Mouse (Mus musculus) lung, postnatal 0 days (tissue): ENCODE measurements around the gene Tktl1. TPM values are rescaled to one million over a fixed set of nuclear protein-coding genes. Genes with fewer than 3 reads are reported as not detected.
"Not testable (repeated sequence)": the region's sequence is repeated elsewhere in the genome, so short reads cannot be mapped to it uniquely, and the experiment has no call there.

Experiments
- ATAC-seq: fragments of 200-750 bp; cut with Nextera tagmentation; 2 replicates; pipeline ENCODE4 v1.8.0; 2017; ENCODE audit warnings: moderate library complexity
- DNase-seq: peaks from one replicate; pipeline ENCODE4 v3.0.0-alpha.2; 2016; ENCODE audit warnings: low spot score
- H3K27ac ChIP-seq: fragments of 300-500 bp; sonication (generic); 2 replicates; pipeline ENCODE4 v1.5.1; 2014; ENCODE audit warnings: antibody characterized with exemption, mild to moderate bottlenecking, low read length, mixed read lengths
- H3K27me3 ChIP-seq: fragments of 300-500 bp; sonication (generic); replicated peaks from 2 replicates; pipeline ENCODE4 v1.6.1; 2014; ENCODE audit warnings: low read length, mixed read lengths; ENCODE audit not compliant: insufficient read depth
- H3K36me3 ChIP-seq: fragments of 300-500 bp; sonication (generic); 2 replicates; pipeline ENCODE4 v1.6.1; 2014; ENCODE audit warnings: low read length, mixed read lengths; ENCODE audit not compliant: insufficient read depth
- H3K4me1 ChIP-seq: fragments of 300-500 bp; sonication (generic); 2 replicates; pipeline ENCODE4 v1.6.1; 2014; ENCODE audit warnings: antibody characterized with exemption, low read depth, low read length, mixed read lengths; ENCODE audit not compliant: insufficient read depth
- H3K4me2 ChIP-seq: fragments of 300-500 bp; sonication (generic); replicated peaks from 2 replicates; pipeline ENCODE4 v1.6.1; 2014; ENCODE audit warnings: low read depth, mild to moderate bottlenecking, low read length, moderate library complexity, mixed read lengths
- H3K4me3 ChIP-seq: fragments of 300-500 bp; sonication (generic); 2 replicates; pipeline ENCODE4 v1.5.1; 2014; ENCODE audit warnings: low read depth, low read length
- H3K9ac ChIP-seq: fragments of 300-500 bp; sonication (generic); replicated peaks from 2 replicates; pipeline ENCODE4 v1.6.1; 2014; ENCODE audit warnings: low read depth, mild to moderate bottlenecking
- H3K9me3 ChIP-seq: fragments of 300-500 bp; sonication (generic); 2 replicates; pipeline ENCODE4 v1.6.1; 2016; ENCODE audit warnings: low read length, mixed read lengths
- CTCF ChIP-seq: IDR thresholded peaks from 2 replicates; pipeline ENCODE4 v1.5.1; 2016; ENCODE audit warnings: antibody characterized with exemption, mild to moderate bottlenecking
- EP300 ChIP-seq: IDR thresholded peaks from 2 replicates; pipeline ENCODE4 v1.6.1; 2016; ENCODE audit warnings: antibody characterized with exemption, mild to moderate bottlenecking, control low read depth
- WGBS: fragments of 180-500 bp; shearing (Covaris S2); extraction: QIAGEN DNeasy Blood & Tissue Kit; methylation state at CpG from one replicate; pipeline ENCODE4 v1.1.7; 2014; 5-methylcytosine and 5-hydroxymethylcytosine counted together
- polyA plus RNA-seq: library from polyadenylated mRNA; unstranded; fragments of >200 nt; fragmentation: Nextera tagmentation; extraction: Ambion mirVana; gene quantifications from 2 replicates; pipeline ENCODE4 v1.2.1, GENCODE M21; 2015

The Tktl1 gene
- not detected in 2 replicates for polyA plus RNA-seq

- TF ChIP-seq EP300, result no peak
- H3K36me3 ChIP-seq, result no peaks in the 10 kb centered on the region
- no peaks in the 10 kb centered on the region for H3K27me3 ChIP-seq
- DNase-seq (no peak), ATAC-seq (no peak)
- WGBS, result 84% methylated on average over 17 of the region's 17 CpGs
- no peak within 1 kb of the TSS for H3K4me2 ChIP-seq
- no peak within 1 kb of the TSS for H3K4me3 ChIP-seq
- H3K27ac ChIP-seq, result no peak within 1 kb of the TSS
- H3K9me3 ChIP-seq, result no peaks in the 10 kb centered on the region
- H3K4me1 ChIP-seq, result no peaks in the 10 kb centered on the region
- no peak within 1 kb of the TSS for H3K9ac ChIP-seq
Observed at GRCm38 (mm10) chrX:74176959-74177358, at the start of gene Tktl1. TSS of gene Tktl1 (plus strand) at chrX:74177259.

GRCm38 (mm10) chrX:74135263-74135662 is 41.8 kb upstream of the Tktl1 start, which contains the start of gene Mecp2:
TSS of gene Mecp2 (minus strand) at chrX:74135363.
- DNase-seq, H3K4me1 ChIP-seq, H3K27ac ChIP-seq, H3K4me3 ChIP-seq, H3K27me3 ChIP-seq, H3K36me3 ChIP-seq, ATAC-seq, H3K4me2 ChIP-seq, H3K9me3 ChIP-seq, H3K9ac ChIP-seq: not testable (repeated sequence)
- WGBS, result 29% methylated on average over 1 of the region's 1 CpGs

- Histone ChIP-seq H3K4me2 (no peak within 1 kb of the TSS), H3K4me1 (no peaks in the 10 kb centered on the region), H3K9ac (no peak within 1 kb of the TSS), H3K27me3 (no peaks in the 10 kb centered on the region), H3K9me3 (no peaks in the 10 kb centered on the region), H3K27ac (no peak within 1 kb of the TSS), H3K36me3 (no peaks in the 10 kb centered on the region), H3K4me3 (no peak within 1 kb of the TSS)
- no peak for DNase-seq
- 92% methylated on average over 1 of the region's 1 CpGs for WGBS
- no peak for ATAC-seq
- TF ChIP-seq EP300 (no peak), CTCF (no peak)
Observed at GRCm38 (mm10) chrX:74167738-74168137, 9.3 kb upstream of the Tktl1 start, which contains the start of gene Tex28. TSS of gene Tex28 (minus strand) at chrX:74167838.

- Histone ChIP-seq H3K9ac (no peak overlapping the region), H3K4me2 (no peak overlapping the region), H3K36me3 (no peaks in the 10 kb centered on the region), H3K27ac (no peak overlapping the region), H3K27me3 (no peaks in the 10 kb centered on the region), H3K9me3 (no peaks in the 10 kb centered on the region), H3K4me3 (no peak overlapping the region), H3K4me1 (no peaks in the 10 kb centered on the region)
- 81% methylated on average over 2 of the region's 2 CpGs for WGBS
- no peak for DNase-seq
- ATAC-seq, result no peak
- TF ChIP-seq CTCF (no peak), EP300 (no peak)
Observed at GRCm38 (mm10) chrX:74203556-74203955, 26.5 kb downstream of the Tktl1 start.

GRCm38 (mm10) chrX:74218496-74218895 is 41.4 kb downstream of the Tktl1 start:
- no peak for DNase-seq
- TF ChIP-seq CTCF (no peak), EP300 (no peak)
- H3K4me1 ChIP-seq, result no peaks in the 10 kb centered on the region
- H3K36me3 ChIP-seq, result peaks cover 5% of the 10 kb centered on the region; the same call in 1 of the 2 replicates
- H3K9ac ChIP-seq, result no peak overlapping the region
- no peak overlapping the region for H3K4me3 ChIP-seq
- no peaks in the 10 kb centered on the region for H3K27me3 ChIP-seq
- no peak for ATAC-seq
- H3K9me3 ChIP-seq, result no peaks in the 10 kb centered on the region
- H3K4me2 ChIP-seq, result no peak overlapping the region
- WGBS, result 89% methylated on average over 4 of the region's 4 CpGs
- H3K27ac ChIP-seq, result no peak overlapping the region

GRCm38 (mm10) chrX:74219449-74219848 is 42.4 kb downstream of the Tktl1 start:
- Histone ChIP-seq H3K4me3 (no peak overlapping the region), H3K9me3 (no peaks in the 10 kb centered on the region), H3K9ac (no peak overlapping the region), H3K27me3 (no peaks in the 10 kb centered on the region), H3K4me1 (no peaks in the 10 kb centered on the region), H3K4me2 (no peak overlapping the region), H3K36me3 (peaks cover 5% of the 10 kb centered on the region; the same call in 1 of the 2 replicates), H3K27ac (no peak overlapping the region)
- TF ChIP-seq EP300, result no peak
- TF ChIP-seq CTCF, result no peak
- ATAC-seq (peak; percentile 65), DNase-seq (peak; percentile 47)
- WGBS, result 54% methylated on average over 13 of the region's 13 CpGs

- H3K9me3 ChIP-seq, DNase-seq, H3K4me1 ChIP-seq, H3K4me3 ChIP-seq, H3K27me3 ChIP-seq, H3K9ac ChIP-seq, H3K4me2 ChIP-seq, H3K27ac ChIP-seq: not testable (repeated sequence)
- H3K36me3 ChIP-seq, result peaks cover 12% of the 10 kb centered on the region; the same call in 1 of the 2 replicates
- 29% methylated on average over 1 of the region's 1 CpGs for whole genome bisulfite sequencing
- ATAC-seq, result 0 out of 2 replicates have a peak, but pooled peaks have one; percentile 4
Observed at GRCm38 (mm10) chrX:74220099-74220498, 43.0 kb downstream of the Tktl1 start.
